Mouse (Mus musculus) testis, postnatal 10 days (tissue): ENCODE data around the gene Wnt11.

Experiments
- DNase-seq: peaks from one replicate; pipeline ENCODE4 v3.0.0; 2021; ENCODE audit warnings: low spot score

Gene Wnt11

GRCm38 (mm10) chr7:98828876-98829275 lies 6.0 kb upstream of the Wnt11 start:
- no peak for DNase-seq

- no peak for DNase-seq
These were observed 3.6 kb upstream of the Wnt11 start for GRCm38 (mm10) chr7:98831290-98831689.

GRCm38 (mm10) chr7:98835519-98836441 lies 868 bp downstream of the Wnt11 start:
- no peak for DNase-seq

GRCm38 (mm10) chr7:98836646-98837045 lies 1.7 kb downstream of the Wnt11 start:
- DNase-seq, result peak; percentile 85

GRCm38 (mm10) chr7:98837901-98838300 lies 3.0 kb downstream of the Wnt11 start:
- DNase-seq, result peak; percentile 89

- peak; percentile 71 for DNase-seq
These were observed 3.8 kb downstream of the Wnt11 start for GRCm38 (mm10) chr7:98838729-98839141.

GRCm38 (mm10) chr7:98839312-98839711 lies 4.4 kb downstream of the Wnt11 start:
- DNase-seq, result no peak

GRCm38 (mm10) chr7:98840771-98841170 lies 5.9 kb downstream of the Wnt11 start:
- no peak for DNase-seq

- DNase-seq, result no peak
These were observed 6.9 kb downstream of the Wnt11 start for GRCm38 (mm10) chr7:98841802-98842201.

GRCm38 (mm10) chr7:98842997-98843396 lies 8.1 kb downstream of the Wnt11 start:
- DNase-seq, result no peak

GRCm38 (mm10) chr7:98843649-98844048 lies 8.7 kb downstream of the Wnt11 start:
- DNase-seq, result no peak

- DNase-seq, result no peak
These were observed 14.2 kb downstream of the Wnt11 start for GRCm38 (mm10) chr7:98848899-98849640.

- no peak for DNase-seq
These were observed 15.5 kb downstream of the Wnt11 start for GRCm38 (mm10) chr7:98850388-98850787.

- DNase-seq, result no peak
These were observed 16.3 kb downstream of the Wnt11 start for GRCm38 (mm10) chr7:98851220-98851619.

- no peak for DNase-seq
These were observed 18.2 kb downstream of the Wnt11 start for GRCm38 (mm10) chr7:98852950-98853650.

GRCm38 (mm10) chr7:98853806-98854205 lies 18.9 kb downstream of the Wnt11 start:
- DNase-seq, result no peak

GRCm38 (mm10) chr7:98855388-98855787 lies 20.5 kb downstream of the Wnt11 start:
- no peak for DNase-seq

- no peak for DNase-seq
These were observed 21.2 kb downstream of the Wnt11 start for GRCm38 (mm10) chr7:98856128-98856527.

GRCm38 (mm10) chr7:98857094-98857493 lies 22.2 kb downstream of the Wnt11 start:
- DNase-seq, result no peak

- DNase-seq, result no peak
These were observed 26.1 kb downstream of the Wnt11 start for GRCm38 (mm10) chr7:98861002-98861401.

- no peak for DNase-seq
These were observed 28.1 kb downstream of the Wnt11 start for GRCm38 (mm10) chr7:98862994-98863393.

GRCm38 (mm10) chr7:98863969-98864718 lies 29.2 kb downstream of the Wnt11 start:
- no peak for DNase-seq
